Mouse (Mus musculus) adrenal gland, adult 8-10 months (tissue): ENCODE measurements around the gene Siae. TPM values are rescaled to one million over a fixed set of nuclear protein-coding genes. Genes with fewer than 3 reads are reported as not detected.

Source experiments
- DNase-seq: peaks from one replicate; pipeline ENCODE4 v3.0.0; 2022
- total RNA-seq, 4 experiments: library from RNA; stranded (reverse); gene quantifications; 2 replicates each; pipeline ENCODE4 v1.2.4; 2022

The Siae gene
- total RNA-seq, 4 experiments from 2014 or later: 20.8 to 30.8 (median 23.8) TPM

GRCm38 (mm10) chr9:37687941-37688303 lies 132.4 kb downstream of the Siae start:
- DNase-seq: no peak

- no peak for DNase-seq
These were observed 134.6 kb downstream of the Siae start for GRCm38 (mm10) chr9:37689970-37690686.

Other genes starting within 250 kb of the Siae start
- 1 to 10 TPM; 2.8 to 5.3 (median 3.9) TPM for gene Ccdc15, start 207.3 kb upstream of the Siae start, total RNA-seq
- under 1 TPM in 3 of 4 experiments, not detected in 1; 0.14 to 0.31 (median 0.30) TPM for gene Hepacam, start 188.3 kb upstream of the Siae start, total RNA-seq
- gene Robo4, start 153.8 kb upstream of the Siae start, total RNA-seq: 10 to 100 TPM; 24.3 to 37.8 (median 29.3) TPM
- 1 to 10 TPM; 1.3 to 2.1 (median 1.7) TPM for gene Robo3, start 122.5 kb upstream of the Siae start, total RNA-seq
- 10 to 100 TPM; 17.2 to 33.2 (median 22.6) TPM for gene Msantd2, start 66.4 kb upstream of the Siae start, total RNA-seq
- 10 to 100 TPM; 32.9 to 60.4 (median 46.6) TPM for gene Esam, start 27.6 kb upstream of the Siae start, total RNA-seq
- 1 to 10 TPM; 3.1 to 7.6 (median 5.4) TPM for gene Vsig2, start 16.4 kb upstream of the Siae start, total RNA-seq
- 1 to 10 TPM; 1.0 to 1.8 (median 1.5) TPM for gene Nrgn, start 2.8 kb upstream of the Siae start, total RNA-seq
- gene Spa17, start 58.0 kb downstream of the Siae start, total RNA-seq: 1 to 10 TPM in 3 of 4 experiments, under 1 TPM in 1; 0.99 to 5.1 (median 3.2) TPM
- 10 to 100 TPM; 75.6 to 84.5 (median 81.8) TPM for gene Tbrg1, start 101.6 kb downstream of the Siae start, total RNA-seq
- under 1 TPM in 2 of 4 experiments, not detected in 2; 0.12 to 0.31 TPM for gene Panx3, start 113.5 kb downstream of the Siae start, total RNA-seq
- gene Olfr160, start 160.6 kb downstream of the Siae start, total RNA-seq: not detected
- not detected for gene Olfr874, start 189.4 kb downstream of the Siae start, total RNA-seq
- not detected for gene Olfr875, start 216.2 kb downstream of the Siae start, total RNA-seq
- gene Olfr876, start 247.3 kb downstream of the Siae start, total RNA-seq: not detected